Mouse (Mus musculus) thymus, adult 2 months (tissue): ENCODE measurements around the gene Atp5mpl. TPM values are rescaled to one million over a fixed set of nuclear protein-coding genes. Genes with fewer than 3 reads are reported as not detected.

Experiments
- DNase-seq: peaks from one replicate; pipeline ENCODE4 v3.0.0; 2021
- H3K27ac ChIP-seq: fragments of 200-500 bp; 2 replicates; pipeline ENCODE4 v1.5.1; 2012; ENCODE audit warnings: low read length, control low read depth; ENCODE audit not compliant: control insufficient read depth, insufficient read depth
- H3K27me3 ChIP-seq: fragments of 200-500 bp; 2 replicates; pipeline ENCODE4 v1.6.1; 2012; ENCODE audit warnings: mild to moderate bottlenecking, low read length, moderate library complexity, mixed read lengths; ENCODE audit not compliant: control insufficient read depth, insufficient read depth
- H3K36me3 ChIP-seq: fragments of 200-500 bp; 2 replicates; pipeline ENCODE4 v1.6.1; 2012; ENCODE audit warnings: mild to moderate bottlenecking, low read length, moderate library complexity; ENCODE audit not compliant: control insufficient read depth, insufficient read depth
- H3K4me1 ChIP-seq: fragments of 200-500 bp; replicated peaks from 2 replicates; pipeline ENCODE4 v1.6.1; 2012; ENCODE audit warnings: low read length; ENCODE audit not compliant: control insufficient read depth, insufficient read depth
- H3K4me3 ChIP-seq: fragments of 200-500 bp; 2 replicates; pipeline ENCODE4 v1.5.1; 2012; ENCODE audit warnings: mild to moderate bottlenecking, low read length, control low read depth, moderate library complexity; ENCODE audit not compliant: control insufficient read depth, insufficient read depth
- CTCF ChIP-seq: fragments of 200-500 bp; IDR thresholded peaks from 2 replicates; pipeline ENCODE4 v1.5.1; 2012; ENCODE audit warnings: mild to moderate bottlenecking, control low read depth, low read length, moderate library complexity, borderline replicate concordance; ENCODE audit not compliant: control insufficient read depth, poor library complexity, insufficient read depth; ENCODE audit errors: extremely low read depth
- POLR2A ChIP-seq: fragments of 200-500 bp; IDR thresholded peaks from 2 replicates; pipeline ENCODE4 v1.6.1; 2012; ENCODE audit warnings: mild to moderate bottlenecking, low read length, control low read depth, moderate library complexity; ENCODE audit not compliant: control insufficient read depth, poor library complexity, insufficient read depth; ENCODE audit errors: extremely low read depth
- WGBS: fragments of 180-500 bp; shearing (Covaris S2); methylation state at CpG from one replicate; pipeline ENCODE4 v1.1.7; 2018; 5-methylcytosine and 5-hydroxymethylcytosine counted together
- polyA plus RNA-seq: library from polyadenylated mRNA; depleted of rRNA; stranded (reverse); fragments of >200 nt; gene quantifications from 2 replicates; pipeline ENCODE4 v1.2.3, GENCODE M21; 2012

Atp5mpl gene
- polyA plus RNA-seq, 1 experiment = 46.5 TPM

DNA sequence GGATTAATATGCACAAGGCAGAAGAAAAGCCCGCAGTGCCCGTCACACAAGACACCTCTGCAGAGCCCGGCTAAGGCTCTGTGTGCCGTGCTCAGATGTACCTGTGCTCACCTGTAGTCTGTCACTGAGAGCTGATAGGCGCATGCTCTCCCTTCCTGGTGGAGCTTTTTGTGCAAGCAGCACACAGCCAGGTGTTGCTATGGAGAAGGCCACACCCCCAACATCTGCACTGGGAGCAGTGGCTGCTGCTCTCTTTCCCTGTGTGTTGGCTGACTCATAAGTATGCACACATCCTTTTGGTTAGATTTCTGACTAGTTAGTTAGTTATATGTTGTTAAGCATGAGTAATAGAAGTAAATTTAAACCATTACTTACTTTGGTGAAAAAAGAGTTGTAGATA, 25.8 kb upstream of the Atp5mpl start:
- Histone ChIP-seq H3K36me3 (no peaks in the 10 kb centered on the region), H3K4me1 (no peaks in the 10 kb centered on the region), H3K27me3 (no peaks in the 10 kb centered on the region), H3K4me3 (no peak overlapping the region), H3K27ac (no peak overlapping the region)
- WGBS = 94% methylated on average over 5 of the region's 5 CpGs
- TF ChIP-seq CTCF (no peak), POLR2A (no peak)
- DNase-seq = no peak

DNA sequence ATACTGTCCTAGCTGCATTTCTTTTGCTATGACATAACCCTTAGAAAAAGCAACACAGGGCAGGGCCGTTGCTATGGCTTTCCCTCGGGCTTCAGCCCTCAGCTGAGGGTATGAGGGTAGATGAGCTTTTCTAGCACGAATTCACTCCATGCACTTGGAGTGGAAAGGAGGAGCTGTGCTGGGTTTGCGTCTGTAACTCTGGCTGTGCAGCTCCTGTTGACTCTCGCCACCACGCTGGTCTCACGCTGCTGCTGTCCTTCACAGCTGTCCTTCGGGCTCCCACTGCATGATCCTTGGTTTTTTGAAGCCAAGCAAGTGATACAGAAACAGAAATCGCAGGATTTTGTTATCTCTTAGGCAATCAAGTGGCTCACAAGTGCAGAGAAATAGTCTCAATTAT, 20.0 kb upstream of the Atp5mpl start:
- Histone ChIP-seq H3K27me3 (no peaks in the 10 kb centered on the region), H3K27ac (no peak overlapping the region), H3K36me3 (no peaks in the 10 kb centered on the region), H3K4me1 (no peaks in the 10 kb centered on the region), H3K4me3 (no peak overlapping the region)
- 66% methylated on average over 9 of the region's 9 CpGs for WGBS
- DNase-seq = no peak
- TF ChIP-seq POLR2A = no peak
- TF ChIP-seq CTCF = no peak

DNA sequence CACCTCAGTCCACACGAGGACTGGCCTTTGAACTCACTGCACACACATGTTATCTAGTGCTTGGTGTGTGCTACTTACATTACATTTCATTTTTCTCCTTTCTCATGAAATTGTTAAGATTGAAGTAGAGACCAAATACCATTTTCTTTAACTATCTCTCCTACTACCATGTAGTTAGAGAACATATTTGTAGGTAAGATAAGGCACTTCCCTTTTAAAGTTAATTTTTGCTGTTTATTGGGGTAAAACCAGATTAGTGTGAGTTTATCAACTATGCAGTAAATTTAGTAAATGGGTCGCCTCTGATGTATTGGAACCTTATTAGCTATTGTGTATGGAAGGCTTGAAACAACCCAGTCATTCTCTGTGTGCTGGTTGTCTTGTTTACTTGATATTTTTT, 16.4 kb upstream of the Atp5mpl start:
- H3K4me3 ChIP-seq = no peak overlapping the region
- no peaks in the 10 kb centered on the region for H3K27me3 ChIP-seq
- DNase-seq = no peak
- H3K27ac ChIP-seq = no peak overlapping the region
- H3K4me1 ChIP-seq = no peaks in the 10 kb centered on the region
- H3K36me3 ChIP-seq = no peaks in the 10 kb centered on the region
- 77% methylated on average over 2 of the region's 2 CpGs for WGBS
- TF ChIP-seq CTCF (no peak), POLR2A (no peak)

DNA sequence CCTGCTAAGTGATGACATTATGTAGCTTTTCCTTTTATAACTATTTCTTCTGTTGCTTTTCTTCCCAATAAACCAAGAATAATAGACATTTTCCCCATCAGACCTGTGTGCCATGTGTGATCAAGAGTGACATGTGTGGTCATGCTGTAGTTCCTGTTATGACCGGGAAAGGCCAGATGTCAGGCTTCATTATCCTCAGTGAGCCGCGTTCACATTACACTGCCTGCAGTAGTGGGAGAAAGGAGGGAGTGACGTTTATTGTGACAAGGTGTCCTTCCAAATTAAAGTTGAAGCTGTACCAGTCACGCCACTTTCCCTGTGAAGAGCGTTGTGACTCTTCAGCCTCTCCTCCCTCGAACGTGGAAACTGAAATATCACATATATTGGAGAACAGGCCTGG, 15.1 kb upstream of the Atp5mpl start:
- no peak overlapping the region for H3K27ac ChIP-seq
- H3K27me3 ChIP-seq = no peaks in the 10 kb centered on the region
- H3K4me1 ChIP-seq = no peaks in the 10 kb centered on the region
- DNase-seq = no peak
- 63% methylated on average over 8 of the region's 8 CpGs for WGBS
- H3K36me3 ChIP-seq = no peaks in the 10 kb centered on the region
- no peak overlapping the region for H3K4me3 ChIP-seq
- TF ChIP-seq POLR2A (no peak), CTCF (no peak)

DNA sequence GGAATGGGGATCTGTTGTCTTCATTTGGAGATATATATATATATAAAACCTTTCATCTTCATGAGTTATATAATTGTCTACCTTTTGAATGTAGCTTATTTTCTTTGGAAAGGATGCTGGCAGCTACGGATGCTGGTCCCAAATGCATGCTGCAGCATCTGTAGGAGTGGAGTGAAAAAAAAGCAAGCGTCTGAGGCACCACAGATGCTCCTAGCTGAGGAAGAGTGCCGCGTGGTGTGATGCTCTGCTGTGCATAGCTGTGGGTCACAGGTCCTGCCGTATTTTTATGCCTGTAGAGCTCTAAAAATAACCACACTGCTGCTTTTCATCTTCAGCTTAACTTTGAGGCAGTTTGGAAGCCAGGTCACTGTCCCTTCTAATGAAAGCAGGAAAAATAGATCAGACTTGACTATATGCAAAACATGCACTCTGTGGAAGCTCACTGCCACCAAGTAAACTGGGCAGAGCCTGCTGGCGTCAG, 14.2 kb upstream of the Atp5mpl start, which contains the start of gene Rd3l:
TSS of gene Rd3l (minus strand) at position 431 of the 481 bp plus-strand sequence.
- no peak for DNase-seq
- WGBS = 75% methylated on average over 6 of the region's 6 CpGs
- H3K36me3 ChIP-seq = no peaks in the 10 kb centered on the region
- no peak within 1 kb of the TSS for H3K4me3 ChIP-seq
- no peak within 1 kb of the TSS for H3K27ac ChIP-seq
- TF ChIP-seq CTCF (no peak), POLR2A (no peak)
- H3K4me1 ChIP-seq = no peaks in the 10 kb centered on the region
- no peaks in the 10 kb centered on the region for H3K27me3 ChIP-seq

DNA sequence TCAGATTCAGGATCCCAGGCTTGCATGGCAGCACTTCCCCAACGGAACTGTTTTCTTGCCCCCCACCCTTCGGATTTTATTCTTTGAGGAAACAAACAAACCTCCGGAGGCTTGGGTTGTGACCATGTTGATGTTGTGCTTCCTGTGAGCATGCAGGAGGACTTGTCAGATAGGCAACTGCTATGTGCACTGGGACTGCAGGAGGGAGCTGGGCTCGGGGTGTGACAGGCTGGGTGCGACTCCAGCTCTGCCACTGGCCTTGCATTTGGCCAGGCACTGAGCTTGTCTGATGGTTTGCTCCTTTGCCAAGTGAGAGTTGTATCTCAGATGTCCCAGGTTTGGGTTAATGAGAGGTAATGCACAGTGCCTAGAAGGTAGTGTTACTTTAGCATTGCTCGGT, 11.5 kb upstream of the Atp5mpl start:
- no peak for TF ChIP-seq CTCF
- no peak for TF ChIP-seq POLR2A
- no peak overlapping the region for H3K4me3 ChIP-seq
- no peak overlapping the region for H3K27ac ChIP-seq
- no peaks in the 10 kb centered on the region for H3K27me3 ChIP-seq
- no peaks in the 10 kb centered on the region for H3K36me3 ChIP-seq
- H3K4me1 ChIP-seq = no peaks in the 10 kb centered on the region
- 65% methylated on average over 6 of the region's 6 CpGs for WGBS
- no peak for DNase-seq

DNA sequence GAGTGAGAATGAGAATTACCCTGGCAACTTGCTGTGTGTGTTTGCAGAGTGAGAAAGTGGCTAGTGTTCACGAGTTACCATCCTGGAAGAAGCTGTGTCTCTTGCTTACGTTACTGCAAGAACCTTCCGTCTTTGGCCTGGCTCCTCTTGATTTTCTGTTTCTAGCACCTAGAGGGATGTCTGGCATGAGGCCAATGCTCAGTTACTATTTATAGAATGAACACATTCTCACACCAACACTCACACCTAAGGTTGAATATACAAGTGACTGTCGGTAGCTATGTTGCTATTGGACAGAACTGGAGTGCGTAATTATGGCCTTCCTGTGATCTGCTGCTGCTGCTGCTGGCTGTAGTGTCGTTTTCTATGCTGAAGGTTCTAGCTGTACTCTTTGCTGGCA, 10.4 kb upstream of the Atp5mpl start:
- H3K27me3 ChIP-seq = no peaks in the 10 kb centered on the region
- TF ChIP-seq POLR2A = no peak
- TF ChIP-seq CTCF = no peak
- no peaks in the 10 kb centered on the region for H3K36me3 ChIP-seq
- WGBS = 69% methylated on average over 6 of the region's 6 CpGs
- H3K27ac ChIP-seq = no peak overlapping the region
- no peaks in the 10 kb centered on the region for H3K4me1 ChIP-seq
- no peak for DNase-seq
- no peak overlapping the region for H3K4me3 ChIP-seq
